ENCODE assay signal across 14 mouse cellular contexts in the genomic region with DNA sequence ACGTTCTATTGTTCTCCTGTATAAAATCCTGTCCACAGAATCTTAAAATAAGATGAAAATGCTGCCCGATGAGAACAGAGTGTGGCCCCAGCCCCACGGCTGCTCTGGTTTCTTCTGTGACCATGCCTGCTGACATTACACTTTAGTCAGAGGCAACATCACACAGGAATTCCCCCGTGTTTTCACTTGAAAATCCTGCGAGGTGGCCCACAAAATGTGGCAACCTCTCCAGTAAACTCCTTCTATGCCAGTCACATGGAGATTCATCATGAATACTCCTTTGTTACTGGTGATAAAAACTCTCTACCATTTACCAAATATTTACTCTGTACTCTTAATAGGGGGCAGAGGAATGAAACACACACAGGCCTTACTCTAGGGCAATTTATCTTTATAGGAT.
"Had no signal": no experiment of that assay in that cellular context is flagged by ENCODE, and none has a peak within 500 bp of the region (broad histone marks: within the 10 kb centered on the region; RNA-seq: fewer than 3 reads in every experiment).

No protein-coding gene starts in this region.

- H3K4me2 ChIP-seq: liver, embryonic 11.5 days; liver, embryonic 15.5 days; neural tube, embryonic 15.5 days; stomach, embryonic 15.5 days had no signal

- H3K4me1 ChIP-seq: liver, embryonic 15.5 days; neural tube, embryonic 15.5 days; stomach, embryonic 15.5 days had no signal

- H3K36me3 ChIP-seq: liver, embryonic 15.5 days; neural tube, embryonic 15.5 days; stomach, embryonic 15.5 days had no signal

- H3K27ac ChIP-seq: left cerebral cortex, adult 2 months; liver, embryonic 15.5 days; neural tube, embryonic 15.5 days; stomach, embryonic 15.5 days had no signal

- H3K9ac ChIP-seq: liver, embryonic 15.5 days; neural tube, embryonic 15.5 days; stomach, embryonic 15.5 days had no signal

- DNase-seq: kidney, adult 2 months; kidney, postnatal 25 days; lung, adult 2 months; midbrain, embryonic 14.5 days; right cerebral cortex, postnatal 4 days; spleen, adult 18-20 months; thymus, adult 2 months; thymus, postnatal 25 days had no signal

- H3K4me3 ChIP-seq: left cerebral cortex, adult 2 months; liver, embryonic 15.5 days; myocyte; neural tube, embryonic 15.5 days; stomach, embryonic 15.5 days had no signal

- H3K27me3 ChIP-seq: liver, embryonic 15.5 days; neural tube, embryonic 15.5 days; stomach, embryonic 15.5 days had no signal

- H3K9me3 ChIP-seq: liver, embryonic 15.5 days; neural tube, embryonic 15.5 days; stomach, embryonic 15.5 days had no signal
